Mouse (Mus musculus): ENCODE results near the gene Strbp. TPM values are rescaled to one million over a fixed set of nuclear protein-coding genes. Genes with fewer than 3 reads are reported as not detected.

Gene Strbp
- total and polyA plus RNA-seq, 2 experiments from 2014 or later = 105 to 118 TPM

DNA sequence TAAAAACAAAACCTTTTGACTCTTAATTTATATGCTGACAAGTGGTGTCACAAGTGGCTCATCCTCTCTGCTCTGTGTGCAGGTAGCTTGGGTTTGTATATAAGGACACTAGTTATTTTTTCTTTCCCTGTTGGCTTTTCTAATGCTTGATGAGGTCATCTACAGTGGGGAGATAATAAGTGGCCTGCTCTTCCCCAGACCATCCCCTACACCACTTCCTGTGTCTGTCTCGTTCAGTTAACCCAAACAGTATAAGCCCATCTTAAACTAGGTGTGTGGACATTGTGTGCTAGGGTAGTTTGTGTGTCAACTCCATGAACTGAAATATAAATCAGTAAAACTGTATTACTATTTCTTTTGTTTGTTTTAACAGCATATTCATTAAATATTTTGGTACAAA is 137.6 kb downstream of the Strbp start:
- Histone ChIP-seq H3K9me3 (ENCODE audit: low read length) (no peaks in the 10 kb centered on the region), H3K9ac (replicated peaks; ENCODE audit: low read length, poor library complexity, severe bottlenecking) (no peak overlapping the region), H3K4me3 (ENCODE audit: low read depth, low read length) (no peak overlapping the region), H3K4me1 (ENCODE audit: insufficient read depth, low read length) (no peaks in the 10 kb centered on the region), H3K27ac (ENCODE audit: low read depth, low read length) (no peak overlapping the region), H3K4me2 (ENCODE audit: low read depth, low read length, poor library complexity, severe bottlenecking) (no peak overlapping the region), H3K27me3 (ENCODE audit: insufficient read depth, low read length) (no peaks in the 10 kb centered on the region), H3K36me3 (ENCODE audit: insufficient read depth, low read length) (peaks cover 50% of the 10 kb centered on the region)
- no peak for TF ChIP-seq CTCF (IDR thresholded peaks at IDR 0.05)
- WGBS = 78% methylated on average over 1 of the region's 1 CpGs
- ATAC-seq (ENCODE audit: low FRiP score) (no peak), DNase-seq (ENCODE audit: low spot score) (no peak)

DNA sequence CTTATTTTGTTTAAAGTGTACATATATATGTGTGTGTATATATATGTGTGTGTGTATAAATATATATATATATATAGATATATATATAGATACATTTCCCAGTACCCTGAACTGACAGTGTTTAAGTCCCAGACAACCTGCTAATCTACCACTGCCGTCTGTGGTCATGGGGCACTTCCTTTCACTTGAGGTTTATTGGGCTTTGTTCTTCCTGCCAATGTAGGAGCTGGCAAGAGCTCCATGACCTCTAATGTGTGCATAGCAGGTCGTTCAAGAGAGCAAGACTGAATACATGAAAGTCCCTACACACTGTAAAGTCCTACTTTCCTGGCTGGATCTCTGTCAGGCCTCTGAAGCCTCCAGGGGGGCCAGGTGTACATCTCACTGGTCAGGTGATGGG is 138.1 kb downstream of the Strbp start:
- H3K27me3 ChIP-seq (ENCODE audit: insufficient read depth, low read length) = no peaks in the 10 kb centered on the region
- no peak for DNase-seq (ENCODE audit: low spot score)
- peaks cover 50% of the 10 kb centered on the region for H3K36me3 ChIP-seq (ENCODE audit: insufficient read depth, low read length)
- TF ChIP-seq CTCF (IDR thresholded peaks at IDR 0.05) = no peak
- no peaks in the 10 kb centered on the region for H3K9me3 ChIP-seq (ENCODE audit: low read length)
- no peak overlapping the region for H3K9ac ChIP-seq (replicated peaks; ENCODE audit: low read length, poor library complexity, severe bottlenecking)
- no peaks in the 10 kb centered on the region for H3K4me1 ChIP-seq (ENCODE audit: insufficient read depth, low read length)
- WGBS = 76% methylated on average over 2 of the region's 2 CpGs
- H3K4me2 ChIP-seq (ENCODE audit: low read depth, low read length, poor library complexity, severe bottlenecking) = no peak overlapping the region
- ATAC-seq (ENCODE audit: low FRiP score) = no peak
- H3K27ac ChIP-seq (ENCODE audit: low read depth, low read length) = no peak overlapping the region
- no peak overlapping the region for H3K4me3 ChIP-seq (ENCODE audit: low read depth, low read length)

DNA sequence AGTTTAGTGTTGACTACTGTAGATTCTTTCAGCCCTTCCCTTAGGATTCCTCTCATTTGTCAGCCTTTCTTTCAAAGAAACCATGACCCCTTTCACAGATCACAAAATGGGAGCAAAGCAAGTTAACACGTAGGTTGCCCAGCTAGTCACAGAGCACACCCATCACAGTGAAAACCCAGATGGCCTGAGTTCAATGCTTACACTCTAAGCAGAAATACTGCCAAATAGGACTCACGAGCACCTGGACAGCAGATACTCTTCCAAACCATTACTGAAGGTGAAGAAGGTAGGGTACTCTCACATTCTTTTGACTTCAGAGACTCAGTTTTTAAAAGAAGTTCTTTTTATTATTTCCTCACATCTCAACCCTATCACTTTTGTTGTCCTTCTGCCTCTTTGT is 147.3 kb downstream of the Strbp start:
- H3K4me1 ChIP-seq (ENCODE audit: insufficient read depth, low read length) = no peaks in the 10 kb centered on the region

DNA sequence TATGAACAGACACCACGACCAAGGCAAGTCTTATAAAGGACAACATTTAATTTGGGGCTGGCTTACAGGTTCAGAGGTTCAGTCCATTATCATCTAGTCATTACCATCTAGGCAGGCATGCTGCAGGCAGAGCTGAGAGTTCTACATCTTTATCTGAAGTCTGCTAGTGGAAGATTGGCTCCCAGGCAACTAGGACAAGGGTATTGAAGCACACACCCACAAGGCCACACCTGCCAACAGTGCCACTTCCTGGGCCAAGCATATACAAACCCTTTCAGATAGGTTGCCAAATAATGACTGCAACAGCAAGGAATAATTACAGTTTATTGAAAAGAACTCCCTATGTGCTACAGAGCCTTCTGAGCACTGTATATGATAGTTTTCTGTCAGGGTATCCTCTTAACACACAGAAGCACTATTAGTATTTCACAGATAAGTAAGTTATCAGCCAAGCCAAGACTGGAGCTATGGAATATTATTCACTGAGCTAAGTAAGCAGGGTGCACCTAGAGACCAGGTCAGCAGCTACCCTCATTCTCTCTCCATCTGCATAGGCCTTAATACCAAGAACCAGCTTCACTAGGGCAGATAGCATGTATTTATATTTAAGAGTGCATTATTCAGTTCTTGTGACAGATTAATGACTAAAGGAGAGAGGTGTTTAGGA is 154.2 kb downstream of the Strbp start:
- H3K4me3 ChIP-seq (ENCODE audit: low read depth, low read length) = no peak overlapping the region
- no peaks in the 10 kb centered on the region for H3K4me1 ChIP-seq (ENCODE audit: insufficient read depth, low read length)
- peaks cover 42% of the 10 kb centered on the region for H3K36me3 ChIP-seq (ENCODE audit: insufficient read depth, low read length)
- H3K4me2 ChIP-seq (ENCODE audit: low read depth, low read length, poor library complexity, severe bottlenecking) = no peak overlapping the region
- no peak for ATAC-seq (ENCODE audit: low FRiP score)
- DNase-seq (ENCODE audit: low spot score) = no peak
- H3K9me3 ChIP-seq (ENCODE audit: low read length) = no peaks in the 10 kb centered on the region
- no peak for TF ChIP-seq CTCF (IDR thresholded peaks at IDR 0.05)
- H3K27me3 ChIP-seq (ENCODE audit: insufficient read depth, low read length) = no peaks in the 10 kb centered on the region
- no peak overlapping the region for H3K9ac ChIP-seq (replicated peaks; ENCODE audit: low read length, poor library complexity, severe bottlenecking)
- no peak overlapping the region for H3K27ac ChIP-seq (ENCODE audit: low read depth, low read length)
- 92% methylated on average over 1 of the region's 1 CpGs for WGBS

More for the DNA sequence above, 147.3 kb downstream of the Strbp start:
- WGBS = 85% methylated on average over 2 of the region's 2 CpGs
- H3K27me3 ChIP-seq (ENCODE audit: insufficient read depth, low read length) = no peaks in the 10 kb centered on the region
- H3K36me3 ChIP-seq (ENCODE audit: insufficient read depth, low read length) = peaks cover 46% of the 10 kb centered on the region
- no peaks in the 10 kb centered on the region for H3K9me3 ChIP-seq (ENCODE audit: low read length)
- no peak for TF ChIP-seq CTCF (IDR thresholded peaks at IDR 0.05)
- DNase-seq (ENCODE audit: low spot score) (no peak), ATAC-seq (ENCODE audit: low FRiP score) (no peak)
- H3K4me2 ChIP-seq (ENCODE audit: low read depth, low read length, poor library complexity, severe bottlenecking) = no peak overlapping the region
- no peak overlapping the region for H3K9ac ChIP-seq (replicated peaks; ENCODE audit: low read length, poor library complexity, severe bottlenecking)
- H3K4me3 ChIP-seq (ENCODE audit: low read depth, low read length) = no peak overlapping the region
- H3K27ac ChIP-seq (ENCODE audit: low read depth, low read length) = no peak overlapping the region

DNA sequence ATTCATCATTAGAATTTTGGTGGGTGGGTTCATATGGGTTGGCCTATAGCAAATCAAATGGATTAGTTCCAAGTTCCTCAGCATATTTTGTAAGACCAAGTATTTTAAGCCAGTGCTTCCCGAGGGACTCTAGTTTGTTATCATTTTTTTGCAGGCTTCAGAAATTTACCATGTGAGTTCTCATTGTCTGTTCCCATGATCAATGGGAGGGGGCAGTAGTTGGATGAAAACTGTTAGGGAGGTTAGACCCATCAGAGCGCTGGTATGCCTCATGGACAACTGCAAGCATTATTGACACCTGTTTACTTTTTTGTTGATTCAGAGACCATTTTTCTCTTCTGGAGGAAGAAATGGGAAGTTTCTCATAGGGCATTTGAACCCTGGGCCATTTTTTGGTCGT is 172.0 kb downstream of the Strbp start:
- Histone ChIP-seq H3K4me2 (ENCODE audit: low read depth, low read length, poor library complexity, severe bottlenecking) (no peak overlapping the region), H3K36me3 (ENCODE audit: insufficient read depth, low read length) (peaks cover 11% of the 10 kb centered on the region; the same call in 1 of the 2 replicates), H3K27ac (ENCODE audit: low read depth, low read length) (no peak overlapping the region), H3K9me3 (ENCODE audit: low read length) (no peaks in the 10 kb centered on the region), H3K27me3 (ENCODE audit: insufficient read depth, low read length) (no peaks in the 10 kb centered on the region), H3K9ac (replicated peaks; ENCODE audit: low read length, poor library complexity, severe bottlenecking) (no peak overlapping the region), H3K4me1 (ENCODE audit: insufficient read depth, low read length) (no peaks in the 10 kb centered on the region), H3K4me3 (ENCODE audit: low read depth, low read length) (no peak overlapping the region)
- no peak for ATAC-seq (ENCODE audit: low FRiP score)
- WGBS = 77% methylated on average over 3 of the region's 3 CpGs
- DNase-seq (ENCODE audit: low spot score) = no peak
- no peak for TF ChIP-seq CTCF (IDR thresholded peaks at IDR 0.05)

- ATAC-seq (ENCODE audit: low FRiP score) = no peak
- Histone ChIP-seq H3K4me1 (ENCODE audit: insufficient read depth, low read length) (no peaks in the 10 kb centered on the region), H3K36me3 (ENCODE audit: insufficient read depth, low read length) (peaks cover 11% of the 10 kb centered on the region; the same call in 1 of the 2 replicates), H3K9me3 (ENCODE audit: low read length) (no peaks in the 10 kb centered on the region), H3K9ac (replicated peaks; ENCODE audit: low read length, poor library complexity, severe bottlenecking) (no peak overlapping the region), H3K4me3 (ENCODE audit: low read depth, low read length) (no peak overlapping the region), H3K4me2 (ENCODE audit: low read depth, low read length, poor library complexity, severe bottlenecking) (no peak overlapping the region), H3K27me3 (ENCODE audit: insufficient read depth, low read length) (no peaks in the 10 kb centered on the region), H3K27ac (ENCODE audit: low read depth, low read length) (no peak overlapping the region)
- DNase-seq (ENCODE audit: low spot score) = no peak
- TF ChIP-seq CTCF (IDR thresholded peaks at IDR 0.05) = no peak
- 93% methylated on average over 1 of the region's 1 CpGs for WGBS
These were observed 172.9 kb downstream of the Strbp start for GRCm38 (mm10) chr2:37530766-37531165.
